12 mouse cellular contexts compared by ENCODE assay signal in genomic region chr11:87758957-87759608, GRCm38 (mm10). TPM values are rescaled to one million over a fixed set of nuclear protein-coding genes. Genes with fewer than 3 reads are reported as not detected.
A peak's percentile ranks its signal among the peaks of the same experiment; 100 is the strongest.
DNase-seq lines count a peak whose midpoint lies in the region; TF ChIP-seq lines count a peak whose summit lies in the region.
"Had no signal": no experiment of that assay in that cellular context is flagged by ENCODE, and none has a peak within 500 bp of the region (broad histone marks: within the 10 kb centered on the region; RNA-seq: fewer than 3 reads in every experiment).

No protein-coding gene starts in this region.

- H3K36me3 ChIP-seq in heart, embryonic 10.5 days = no peaks in the 10 kb centered on the region
- no peaks in the 10 kb centered on the region for H3K36me3 ChIP-seq in forebrain, embryonic 10.5 days (replicated peaks)

- no peak for TF ChIP-seq CTCF in layer of hippocampus, adult 2 months (conservative IDR thresholded peaks at IDR 0.05)

- H3K4me3 ChIP-seq in layer of hippocampus, adult 2 months = no peak overlapping the region
- no peak overlapping the region for H3K4me3 ChIP-seq in heart, embryonic 10.5 days
- no peak overlapping the region for H3K4me3 ChIP-seq in forebrain, embryonic 10.5 days
- H3K4me3 ChIP-seq: gastrocnemius, adult 2 months had no signal

- 61% methylated on average over 4 of the region's 4 CpGs for WGBS in heart, embryonic 10.5 days
- 76% methylated on average over 4 of the region's 4 CpGs for WGBS in forebrain, embryonic 10.5 days

- H3K27me3 ChIP-seq in heart, embryonic 10.5 days (ENCODE audit: insufficient read depth, poor library complexity, severe bottlenecking) = peaks cover 48% of the 10 kb centered on the region
- H3K27me3 ChIP-seq in forebrain, embryonic 10.5 days (ENCODE audit: poor library complexity, severe bottlenecking) = peaks cover 50% of the 10 kb centered on the region

- H3K9me3 ChIP-seq in heart, embryonic 10.5 days = no peaks in the 10 kb centered on the region
- no peaks in the 10 kb centered on the region for H3K9me3 ChIP-seq in forebrain, embryonic 10.5 days

- no peak for DNase-seq in layer of hippocampus, adult 2 months (ENCODE audit: low spot score in 2 of 2)
- no peak for DNase-seq in layer of hippocampus, adult 9-10 months (ENCODE audit: low spot score)
- peak; percentile 87 for DNase-seq in CD4-positive helper T cell, adult 2 months (ENCODE audit: low read depth, low spot score)
- peak; percentile 55 for DNase-seq in liver
- peak; percentile 36 to 56 for DNase-seq in natural killer cell, adult 2 months (ENCODE audit: low spot score in 2 of 2)
- no peak for DNase-seq in heart, embryonic 10.5 days (ENCODE audit: low spot score)
- DNase-seq in gastrocnemius, postnatal 25 days = no peak
- no peak for DNase-seq in forebrain, embryonic 10.5 days (ENCODE audit: extremely low spot score, low spot score)
- DNase-seq: kidney, postnatal 25 days had no signal

- H3K4me1 ChIP-seq in heart, embryonic 10.5 days = peaks cover 23% of the 10 kb centered on the region
- H3K4me1 ChIP-seq in forebrain, embryonic 10.5 days = peaks cover 35% of the 10 kb centered on the region

- H3K27ac ChIP-seq in layer of hippocampus, adult 2 months = peak overlapping the region; percentile 98; the same call in 1 of the 2 replicates
- no peak overlapping the region for H3K27ac ChIP-seq in heart, embryonic 10.5 days
- no peak overlapping the region for H3K27ac ChIP-seq in forebrain, embryonic 10.5 days
- H3K27ac ChIP-seq: gastrocnemius, adult 2 months had no signal

RNA-seq across cellular contexts. Expression of gene Tspoap1, which starts 1.3 kb away (rescaled TPM):
- 100 to 1,000 TPM; 155 to 175 TPM for total RNA-seq in layer of hippocampus, adult 2 months (2021)
- polyA plus RNA-seq in heart, embryonic 10.5 days (2016; fragmentation: Nextera tagmentation; extraction: Ambion mirVana) = 0.95 and 1.5 TPM in 2 replicates
- under 1 TPM in 1 of 2 experiments, not detected in 1; 0.08 TPM for total RNA-seq in gastrocnemius, postnatal 25 days (2021)
- 11.0 and 11.1 TPM in 2 replicates for polyA plus RNA-seq in forebrain, embryonic 10.5 days (2016; fragmentation: Nextera tagmentation; extraction: Ambion mirVana)
- total RNA-seq: gastrocnemius, adult 2 months had no signal

RNA-seq across cellular contexts. Expression of gene Supt4a, which starts 21.7 kb away (rescaled TPM):
- total RNA-seq in layer of hippocampus, adult 2 months (2021) = 10 to 100 TPM; 72.1 to 72.8 TPM
- polyA plus RNA-seq in heart, embryonic 10.5 days (2016; fragmentation: Nextera tagmentation; extraction: Ambion mirVana) = 122 and 151 TPM in 2 replicates
- 10 to 100 TPM; 31.6 to 31.7 TPM for total RNA-seq in gastrocnemius, postnatal 25 days (2021)
- polyA plus RNA-seq in forebrain, embryonic 10.5 days (2016; fragmentation: Nextera tagmentation; extraction: Ambion mirVana) = 153 and 160 TPM in 2 replicates

RNA-seq across cellular contexts. Expression of gene Mpo, which starts 34.3 kb away (rescaled TPM):
- total RNA-seq in layer of hippocampus, adult 2 months (2021) = not detected
- polyA plus RNA-seq in heart, embryonic 10.5 days (2016; fragmentation: Nextera tagmentation; extraction: Ambion mirVana) = 5.8 and 11.8 TPM in 2 replicates
- not detected for total RNA-seq in gastrocnemius, postnatal 25 days (2021)
- polyA plus RNA-seq in forebrain, embryonic 10.5 days (2016; fragmentation: Nextera tagmentation; extraction: Ambion mirVana) = 4.5 and 5.1 TPM in 2 replicates
- total RNA-seq: gastrocnemius, adult 2 months; left cerebral cortex, postnatal 36 days had no signal
- polyA plus RNA-seq: myocyte had no signal

Comparison
In these comparisons a context has a peak if more than half of its experiments do, and no peak if none do; other contexts are left out.
1. DNase-seq: peak in CD4-positive helper T cell, adult 2 months (single experiment), liver (single experiment) and natural killer cell, adult 2 months (2 of 2); none in layer of hippocampus, adult 2 months (0 of 2), layer of hippocampus, adult 9-10 months (single experiment), heart, embryonic 10.5 days (single experiment), gastrocnemius, postnatal 25 days (single experiment) and forebrain, embryonic 10.5 days (single experiment).
2. RNA of gene Tspoap1, which starts 1.3 kb away (total RNA-seq): 155 to 175 TPM in layer of hippocampus, adult 2 months; 0.08 TPM in gastrocnemius, postnatal 25 days; every median in the first group is over 100 times any median in the second.